Mouse (Mus musculus): ENCODE data around the gene Ppp2r2c.

DNA sequence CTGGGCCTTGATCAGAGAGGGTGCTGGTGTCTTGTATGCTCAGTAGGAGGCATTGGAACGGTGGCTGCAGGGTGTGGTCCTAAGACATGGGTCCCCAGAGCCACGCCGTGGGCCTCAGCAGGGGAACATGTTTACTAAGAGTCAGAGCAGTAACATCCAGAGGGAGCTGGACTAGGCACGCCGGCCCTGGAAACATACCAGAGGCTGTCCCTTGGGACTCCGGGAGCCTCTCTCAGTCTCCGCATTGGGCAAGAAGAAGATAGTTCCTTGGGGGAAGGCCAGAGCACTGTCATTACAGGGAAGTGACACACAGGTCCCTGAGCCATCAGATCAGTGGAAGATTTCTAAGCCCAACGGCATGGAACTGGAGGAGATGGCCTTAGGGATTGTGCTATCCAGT, 36.9 kb downstream of the Ppp2r2c start:
- TF ChIP-seq CTCF (IDR thresholded peaks at IDR 0.05; ENCODE audit: low read depth) (no peak), EP300 (IDR thresholded peaks at IDR 0.05; ENCODE audit: low read depth) (no peak)

Data from liver, embryonic 14.5 days (tissue).